Mouse (Mus musculus) kidney, adult 11 months (tissue): ENCODE results near the gene Acyp1.
"Not testable (repeated sequence)": the region's sequence is repeated elsewhere in the genome, so short reads cannot be mapped to it uniquely, and the experiment has no call there.

Source experiments
- DNase-seq: peaks from one replicate; pipeline ENCODE4 v3.0.0; 2022

Acyp1 gene

GRCm38 (mm10) chr12:85281756-85282155 lies 6.5 kb downstream of the Acyp1 start:
- not testable (repeated sequence) for DNase-seq

GRCm38 (mm10) chr12:85280845-85281651 lies 7.2 kb downstream of the Acyp1 start:
- DNase-seq: no peak

GRCm38 (mm10) chr12:85280105-85280844 lies 8.0 kb downstream of the Acyp1 start:
- DNase-seq: peak; percentile 97

- no peak for DNase-seq
These were observed 8.7 kb downstream of the Acyp1 start for GRCm38 (mm10) chr12:85279396-85280080.

- no peak for DNase-seq
These were observed 9.3 kb downstream of the Acyp1 start for GRCm38 (mm10) chr12:85278919-85279318.

GRCm38 (mm10) chr12:85276273-85276672 lies 12.0 kb downstream of the Acyp1 start:
- DNase-seq: no peak

- no peak for DNase-seq
These were observed 14.7 kb downstream of the Acyp1 start for GRCm38 (mm10) chr12:85273508-85273907.

GRCm38 (mm10) chr12:85271843-85272206 lies 16.4 kb downstream of the Acyp1 start:
- DNase-seq: no peak

- DNase-seq: no peak
These were observed 17.0 kb downstream of the Acyp1 start for GRCm38 (mm10) chr12:85271132-85271842.

GRCm38 (mm10) chr12:85270319-85270718 lies 17.9 kb downstream of the Acyp1 start, which contains the start of gene Mlh3:
Gene Mlh3 (minus strand): TSS chr12:85270599.
- DNase-seq: peak; percentile 91

GRCm38 (mm10) chr12:85269821-85270220 lies 18.4 kb downstream of the Acyp1 start:
- DNase-seq: no peak

GRCm38 (mm10) chr12:85266248-85266647 lies 22.0 kb downstream of the Acyp1 start:
- DNase-seq: no peak

GRCm38 (mm10) chr12:85264940-85265339 lies 23.3 kb downstream of the Acyp1 start:
- no peak for DNase-seq

- no peak for DNase-seq
These were observed 23.7 kb downstream of the Acyp1 start for GRCm38 (mm10) chr12:85264531-85264930.

- no peak for DNase-seq
These were observed 25.0 kb downstream of the Acyp1 start for GRCm38 (mm10) chr12:85263190-85263589.

- no peak for DNase-seq
These were observed 25.7 kb downstream of the Acyp1 start for GRCm38 (mm10) chr12:85262489-85262888.

GRCm38 (mm10) chr12:85257008-85257639 lies 31.1 kb downstream of the Acyp1 start:
- DNase-seq: no peak

- no peak for DNase-seq
These were observed 32.0 kb downstream of the Acyp1 start for GRCm38 (mm10) chr12:85256074-85256751.

GRCm38 (mm10) chr12:85252083-85252482 lies 36.2 kb downstream of the Acyp1 start:
- no peak for DNase-seq

- no peak for DNase-seq
These were observed 50.7 kb downstream of the Acyp1 start for GRCm38 (mm10) chr12:85237553-85237952.
